Mouse (Mus musculus) layer of hippocampus, postnatal 25 days (tissue): ENCODE data around the gene Ptpn9. TPM values are rescaled to one million over a fixed set of nuclear protein-coding genes. Genes with fewer than 3 reads are reported as not detected.
A peak's percentile ranks its signal among the peaks of the same experiment; 100 is the strongest.
"Not testable (repeated sequence)": the region's sequence is repeated elsewhere in the genome, so short reads cannot be mapped to it uniquely, and the experiment has no call there.

Experiments used
- DNase-seq, 2 experiments: peaks; one replicate each; pipeline ENCODE4 v3.0.0; 2022; ENCODE audit warnings: mixed read lengths in 2 of 2, low spot score in 1 of 2; ENCODE audit errors: extremely low spot score in 1 of 2
- total RNA-seq, 2 experiments: library from RNA; stranded (reverse); gene quantifications; 2 replicates each; pipeline ENCODE4 v1.2.3; 2021

Ptpn9 gene
- 10 to 100 TPM; 29.2 to 30.9 TPM for total RNA-seq

DNA sequence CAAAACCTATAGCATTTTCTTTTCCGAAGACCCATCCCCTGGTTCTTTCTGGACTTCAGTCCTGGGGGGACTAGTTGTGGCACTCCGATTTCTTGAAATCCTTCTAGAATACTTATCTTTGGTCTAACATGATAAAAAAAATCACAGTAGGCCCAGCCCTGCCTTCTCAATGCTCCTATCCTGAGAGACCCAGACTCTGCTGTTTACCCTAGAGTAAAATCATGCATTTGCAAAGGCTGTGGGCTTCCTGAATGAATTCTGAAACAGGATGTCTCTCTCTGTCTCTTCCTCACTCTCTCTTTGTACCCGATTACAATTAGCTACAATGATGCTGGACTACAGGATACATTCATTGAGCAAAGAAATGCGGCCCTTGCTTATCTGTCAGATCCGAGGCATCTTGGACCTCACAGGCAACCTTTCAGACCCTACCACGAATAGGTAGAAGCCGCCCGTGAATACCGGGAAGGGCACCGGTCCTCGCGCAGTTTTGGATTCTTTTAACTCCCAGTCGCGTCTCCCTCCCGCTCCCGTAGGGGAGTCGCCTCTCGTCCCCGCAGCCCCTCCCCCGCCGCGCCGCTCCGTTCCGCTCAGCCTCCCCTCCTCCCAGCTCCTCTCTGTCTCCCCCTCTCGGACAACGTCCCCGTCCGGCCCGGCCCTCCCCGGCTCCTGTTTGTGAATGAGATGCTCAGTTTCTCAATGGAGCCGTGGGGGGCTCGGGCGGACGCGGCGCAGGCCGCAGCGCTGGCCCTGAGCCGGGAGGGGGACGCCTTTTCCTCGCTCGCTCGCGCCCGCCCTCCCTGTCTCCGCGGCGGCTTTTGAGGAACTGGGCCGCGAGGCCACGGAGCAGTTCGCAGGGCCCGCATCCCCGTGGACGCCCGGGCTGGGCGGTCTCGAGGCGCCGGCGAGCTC, at the start of gene Ptpn9:
Gene Ptpn9, plus strand, starts transcription at position 638 of the 912 bp plus-strand sequence.
- peak; percentile 83 to 87 for DNase-seq

DNA sequence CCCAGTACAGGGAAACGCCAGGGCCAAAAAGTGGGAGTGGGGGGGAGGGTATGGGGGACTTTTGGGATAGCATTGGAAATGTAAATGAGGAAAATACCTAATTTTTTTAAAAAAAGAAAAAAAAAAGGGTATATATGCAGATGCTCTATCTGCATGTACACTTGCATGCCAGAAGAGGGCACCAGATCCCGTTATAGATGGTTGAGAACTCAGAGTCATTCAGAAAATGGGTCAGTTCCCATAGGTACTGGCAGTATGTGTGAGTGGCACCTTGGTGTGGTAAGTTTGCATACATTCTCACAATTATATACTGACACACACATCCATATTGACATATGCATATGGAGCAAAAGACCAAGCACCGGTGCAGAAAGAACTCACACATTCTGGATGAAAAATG, 47.2 kb upstream of the Ptpn9 start:
- DNase-seq, result not testable (repeated sequence)

DNA sequence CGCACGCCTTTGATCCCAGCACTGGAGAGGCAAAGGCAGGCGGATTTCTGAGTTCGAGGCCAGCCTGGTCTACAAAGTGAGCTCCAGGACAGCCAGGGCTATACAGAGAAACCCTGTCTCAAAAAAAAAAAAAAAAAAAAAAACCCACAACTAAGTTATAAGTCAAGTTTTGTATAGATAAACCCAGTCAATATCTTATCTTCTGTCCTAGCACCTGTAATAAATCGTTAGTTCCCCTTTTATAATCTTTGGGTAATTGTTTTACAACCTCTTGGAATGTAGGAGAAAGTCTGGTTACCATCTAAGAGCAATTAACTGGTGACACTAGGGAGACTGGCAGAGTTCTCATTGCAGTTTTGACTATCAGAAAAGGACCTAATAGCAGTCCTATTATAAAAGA, 46.0 kb upstream of the Ptpn9 start:
- not testable (repeated sequence) for DNase-seq

DNA sequence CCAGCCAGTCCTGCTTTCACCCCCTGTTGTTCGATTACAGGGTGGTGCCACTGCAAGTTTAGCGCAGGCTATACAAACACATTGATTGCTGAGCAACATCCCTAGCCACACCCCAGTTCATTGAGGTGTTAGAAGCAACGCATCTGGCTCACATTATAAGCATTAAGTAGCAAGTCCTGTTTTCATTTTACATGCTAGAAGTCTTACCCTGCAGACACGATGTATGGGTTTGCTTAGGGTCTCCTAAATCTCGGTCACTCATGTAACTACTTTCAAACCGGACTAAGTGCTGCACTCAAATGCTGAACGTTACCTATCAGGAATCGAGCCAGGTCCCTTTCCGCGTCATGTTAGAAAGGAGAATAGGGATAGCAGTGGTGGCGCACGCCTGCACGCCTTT, 45.0 kb upstream of the Ptpn9 start:
- DNase-seq, result no peak

DNA sequence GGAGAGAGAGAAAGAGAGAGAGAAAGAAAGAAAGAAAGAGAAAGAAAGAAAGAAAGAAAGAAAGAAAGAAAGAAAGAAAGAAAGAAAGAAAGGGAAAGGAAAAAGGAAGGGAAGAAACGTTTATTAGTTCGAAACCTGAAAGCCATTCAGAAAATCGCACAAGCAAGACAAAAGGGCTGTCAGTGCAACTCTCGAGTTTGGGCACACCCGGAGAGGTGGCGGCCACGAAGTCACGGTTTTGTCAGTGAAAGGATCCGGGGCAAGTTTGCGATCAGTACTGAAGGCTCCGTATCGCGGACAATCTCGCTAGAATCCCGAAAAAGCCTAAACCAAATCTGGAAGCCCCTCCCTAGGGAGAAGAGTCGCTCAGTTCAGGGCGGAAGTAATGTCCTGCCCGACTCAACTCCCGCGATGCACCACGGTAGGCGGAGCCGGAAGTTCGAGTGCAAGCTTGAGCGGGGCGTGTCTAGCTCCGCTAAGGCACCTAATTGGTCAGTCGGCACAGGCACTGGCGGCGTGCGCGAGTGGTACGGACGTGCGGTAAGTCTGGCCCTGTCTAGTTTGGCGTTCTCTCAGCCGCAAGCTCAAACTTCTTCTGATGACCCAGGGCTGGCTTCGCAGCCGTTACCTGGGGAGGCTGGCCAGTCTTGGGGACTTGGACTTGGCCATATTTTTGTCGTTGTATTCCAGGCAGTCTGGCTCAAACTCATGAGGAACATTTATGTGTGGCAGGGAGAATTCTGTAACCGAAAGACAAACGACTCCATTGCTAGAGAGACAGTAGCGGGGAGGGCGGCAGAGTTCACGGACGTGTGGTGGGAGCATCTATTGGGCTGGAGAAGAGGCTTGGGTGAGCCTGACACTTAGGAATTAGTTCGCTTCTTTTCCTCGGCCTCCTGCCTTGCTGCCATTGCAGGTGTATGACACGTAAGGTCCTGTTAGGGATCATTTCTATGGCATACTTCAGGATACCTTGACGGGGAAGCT, 44.0 kb upstream of the Ptpn9 start, which contains the start of gene Snupn:
Gene Snupn, plus strand, starts transcription at position 465 of the 987 bp plus-strand sequence.
- peak; percentile 83 to 85 for DNase-seq

DNA sequence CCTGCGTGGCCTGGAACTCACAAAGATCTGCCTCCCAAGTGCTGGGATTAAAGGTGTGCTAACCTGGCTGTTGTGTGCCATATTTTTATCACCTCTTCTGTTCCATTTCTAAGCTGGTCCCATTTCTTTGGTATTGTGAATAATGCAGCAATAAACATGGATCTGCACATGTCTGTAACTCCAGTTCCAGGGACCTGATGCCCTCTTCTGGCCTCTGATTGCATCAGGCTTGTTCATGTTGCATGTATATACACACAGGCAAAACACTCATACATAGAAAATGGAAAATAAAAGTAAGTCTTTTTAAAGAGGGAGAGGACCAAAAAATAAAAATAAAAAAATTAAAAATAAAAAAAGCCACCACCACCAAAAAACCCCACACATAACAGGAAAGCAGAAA, 41.2 kb upstream of the Ptpn9 start:
- no peak for DNase-seq

DNA sequence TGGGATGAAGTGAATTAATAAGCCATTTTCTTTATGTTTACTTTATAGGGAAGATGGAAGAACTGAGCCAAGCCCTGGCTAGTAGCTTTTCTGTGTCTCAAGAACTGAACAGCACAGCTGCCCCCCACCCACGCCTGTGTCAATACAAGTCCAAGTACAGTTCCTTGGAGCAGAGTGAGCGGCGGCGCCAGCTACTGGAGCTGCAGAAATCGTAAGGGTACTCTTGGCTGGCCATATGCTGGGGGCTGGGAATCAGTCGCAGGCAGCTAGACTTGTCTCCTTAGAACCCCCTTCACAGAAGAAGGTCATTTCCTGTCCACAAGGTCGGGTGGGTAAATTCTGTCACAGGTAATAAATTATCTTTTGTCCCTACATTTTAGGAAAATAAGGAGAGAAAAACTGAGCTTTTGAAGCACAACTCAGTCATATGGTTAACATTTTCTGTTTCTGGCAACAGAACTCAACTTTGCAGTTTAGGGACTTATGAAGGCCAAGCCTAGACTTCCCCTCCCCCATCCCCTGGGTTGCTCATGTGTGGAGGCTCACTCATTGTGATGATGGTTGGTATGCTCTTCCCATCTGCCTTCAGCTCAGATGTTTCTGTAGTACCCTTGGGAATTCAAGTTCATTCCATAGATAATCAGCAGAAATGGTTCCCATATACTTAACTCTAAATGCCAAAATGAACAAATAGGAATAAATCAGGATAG, 37.6 kb upstream of the Ptpn9 start:
- DNase-seq, result no peak

DNA sequence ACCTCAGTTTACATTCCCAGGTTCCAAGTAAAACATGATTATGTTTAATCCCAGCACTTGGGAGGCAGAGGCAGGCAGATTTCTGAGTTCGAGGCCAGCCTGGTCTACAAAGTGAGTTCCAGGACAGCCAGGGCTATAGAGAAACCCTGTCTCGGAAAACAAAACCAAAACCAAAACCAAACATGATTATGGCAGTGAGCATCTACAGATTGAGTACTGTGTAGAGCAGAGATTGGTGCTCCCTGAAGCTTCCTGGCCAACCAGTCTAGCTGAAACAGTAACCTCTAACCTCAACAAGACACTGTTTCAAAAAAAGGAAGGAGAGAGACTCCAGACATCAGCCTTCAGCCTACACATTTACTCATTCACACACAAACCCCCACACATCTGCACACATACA, 36.0 kb upstream of the Ptpn9 start:
- DNase-seq, result no peak

DNA sequence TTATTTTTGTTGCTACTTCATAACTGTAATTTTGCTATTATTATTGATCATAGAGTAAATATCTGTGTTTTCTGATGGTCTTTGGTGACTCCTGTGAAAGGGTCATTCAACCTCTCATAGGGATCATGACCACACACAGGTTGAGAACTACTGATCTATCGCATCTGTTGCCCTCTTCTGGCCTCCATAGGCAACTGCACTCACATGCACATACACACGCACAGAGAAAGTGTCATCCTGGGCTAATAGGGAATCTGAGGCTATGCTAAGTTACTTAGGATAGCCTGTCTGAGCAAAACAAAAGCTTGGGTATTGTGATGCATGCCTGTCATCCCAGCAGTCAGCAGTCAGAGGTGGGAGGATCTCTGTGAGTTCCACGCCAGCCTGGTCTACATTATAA, 33.1 kb upstream of the Ptpn9 start:
- DNase-seq, result no peak

DNA sequence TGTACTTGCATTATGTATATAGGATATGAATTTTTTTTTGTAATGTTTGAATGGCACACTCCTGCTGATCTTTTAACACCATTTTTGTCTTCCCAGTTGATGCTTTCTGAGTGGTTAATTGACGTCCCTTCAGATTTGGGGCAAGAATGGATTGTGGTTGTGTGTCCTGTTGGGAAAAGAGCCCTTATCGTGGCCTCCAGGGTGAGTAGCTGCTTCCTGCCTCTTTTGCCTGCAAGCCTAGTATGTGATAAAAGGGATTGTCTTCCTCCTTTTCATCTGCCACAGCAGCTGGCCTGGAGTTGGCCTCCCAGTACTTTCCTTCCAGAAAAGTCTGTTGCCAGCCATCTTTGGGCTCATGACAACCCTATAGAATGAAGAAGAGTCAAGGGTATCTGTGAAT, 24.6 kb upstream of the Ptpn9 start:
- DNase-seq, result no peak

DNA sequence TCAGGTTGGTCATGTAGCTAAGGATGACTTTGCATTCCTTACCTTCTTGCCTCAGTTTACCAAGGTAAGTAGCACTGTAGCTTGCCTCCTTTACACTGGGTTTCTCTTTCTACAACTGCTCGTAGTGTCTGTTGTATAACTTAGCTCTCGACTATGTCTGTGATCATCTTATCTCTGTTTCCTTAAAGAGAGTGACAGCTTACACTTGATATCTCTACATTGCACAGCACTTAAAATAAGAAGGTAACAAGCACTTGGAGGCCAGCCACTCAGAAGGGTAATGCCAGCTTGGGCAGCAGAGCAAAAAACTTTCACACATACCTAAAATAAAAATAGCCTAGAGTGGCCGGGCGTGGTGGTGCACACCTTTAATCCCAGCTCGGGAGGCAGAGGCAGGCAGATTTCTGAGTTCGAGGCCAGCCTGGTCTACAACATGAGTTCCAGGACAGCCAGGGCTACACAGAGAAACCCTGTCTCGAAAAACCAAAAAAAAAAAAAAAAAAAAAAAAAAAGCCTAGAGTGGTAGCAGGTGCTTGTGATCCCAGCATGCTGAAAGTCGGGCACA, 20.7 kb upstream of the Ptpn9 start:
- DNase-seq, result no peak

DNA sequence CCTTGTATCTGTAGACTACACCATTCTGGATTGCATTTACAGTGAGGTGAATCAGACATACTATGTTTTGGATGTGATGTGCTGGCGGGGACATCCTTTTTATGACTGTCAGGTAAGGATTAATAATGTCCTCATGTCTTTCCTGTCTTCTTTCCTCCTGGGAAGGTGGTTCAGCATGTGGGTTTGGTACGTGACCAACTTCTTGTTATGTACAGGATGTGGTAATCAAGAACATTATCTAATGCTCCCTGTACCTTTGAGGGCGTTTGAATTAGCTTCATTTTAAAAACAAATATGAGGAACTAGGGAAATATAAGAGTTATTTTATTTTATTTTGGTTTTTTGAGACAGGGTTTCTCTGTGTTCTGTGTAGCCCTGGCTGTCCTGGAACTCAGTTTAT, 19.5 kb upstream of the Ptpn9 start:
- DNase-seq, result no peak

DNA sequence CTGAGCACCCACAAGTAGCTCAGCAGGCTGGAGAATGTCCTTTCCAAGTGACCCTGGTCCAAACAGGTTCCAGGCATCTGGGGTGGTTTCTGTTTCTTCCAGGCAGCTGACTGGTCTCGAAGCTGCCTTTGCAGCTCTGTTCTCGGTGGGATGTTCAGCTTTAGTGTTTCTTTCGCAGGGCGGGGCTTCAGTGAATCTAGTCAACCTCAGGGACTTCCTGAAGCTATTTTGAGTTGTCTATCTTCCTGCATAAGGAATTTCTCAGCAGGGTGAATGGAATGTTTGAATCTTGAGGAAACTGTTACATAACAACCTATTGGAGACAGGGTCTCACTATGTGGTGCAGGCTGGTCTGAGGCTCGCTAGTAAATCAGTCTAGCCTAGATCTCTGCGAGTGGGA, 14.5 kb upstream of the Ptpn9 start:
- no peak for DNase-seq

DNA sequence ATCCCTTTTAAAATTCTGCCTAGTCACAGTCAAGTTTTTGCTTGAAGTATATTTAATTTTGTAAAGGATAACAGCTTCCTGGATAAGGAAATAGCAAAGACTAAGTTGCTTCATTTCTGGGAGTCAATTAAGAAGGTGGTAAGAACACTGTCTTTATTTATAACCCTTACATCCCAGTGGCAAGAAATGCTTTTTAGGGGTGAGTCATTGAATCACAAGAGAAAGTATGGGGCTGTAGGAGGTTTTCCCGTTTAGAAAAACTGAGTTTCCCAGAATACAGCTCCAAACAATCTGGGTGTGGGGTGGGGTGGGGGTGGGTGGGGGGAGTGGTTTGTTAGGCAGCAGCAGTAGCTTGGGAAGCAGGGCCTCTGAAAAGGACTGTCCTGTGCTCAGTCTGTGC, 13.2 kb upstream of the Ptpn9 start:
- DNase-seq, result no peak

DNA sequence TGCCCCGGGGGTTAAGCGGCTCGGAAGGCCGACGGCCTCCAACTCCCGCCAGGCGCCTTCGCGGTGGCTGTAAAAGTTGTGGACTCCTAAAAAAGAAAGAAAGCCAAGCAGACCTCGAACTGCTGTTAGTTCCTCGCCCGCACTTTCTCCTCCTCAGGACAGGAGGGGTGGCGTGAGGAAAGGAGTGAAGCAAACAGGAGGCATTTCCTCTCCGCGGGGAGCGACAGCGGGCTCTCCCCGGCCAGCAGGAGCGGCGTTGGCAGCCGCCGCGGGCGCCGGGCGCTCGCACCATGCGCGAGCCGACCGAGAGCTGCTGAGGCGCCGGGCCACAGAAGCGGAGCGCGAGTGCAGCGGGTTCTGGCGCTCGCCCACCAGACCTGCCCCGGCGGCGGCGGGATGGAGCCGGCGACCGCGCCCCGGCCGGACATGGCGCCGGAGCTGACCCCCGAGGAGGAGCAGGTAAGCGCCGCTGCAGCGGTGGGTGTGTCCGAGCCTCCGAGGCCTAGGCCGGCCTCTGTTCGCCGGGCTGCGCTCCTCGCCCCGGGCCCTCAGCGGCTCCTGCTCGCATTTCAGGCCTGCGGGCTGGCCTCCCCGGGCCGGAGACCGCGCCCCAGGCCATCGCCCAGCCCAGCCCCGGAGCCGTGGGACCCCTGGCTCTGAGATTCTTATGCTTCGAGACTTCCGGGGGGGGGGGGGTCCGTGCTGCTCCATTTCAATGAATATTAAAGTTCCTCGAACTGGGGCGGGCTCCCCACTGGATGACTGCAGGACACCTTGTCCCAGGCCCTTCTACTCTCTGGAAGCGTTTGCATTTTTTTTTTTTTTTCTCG, 690 bp downstream of the Ptpn9 start:
- DNase-seq, result peak in 1 of 2 experiments; percentile 40

DNA sequence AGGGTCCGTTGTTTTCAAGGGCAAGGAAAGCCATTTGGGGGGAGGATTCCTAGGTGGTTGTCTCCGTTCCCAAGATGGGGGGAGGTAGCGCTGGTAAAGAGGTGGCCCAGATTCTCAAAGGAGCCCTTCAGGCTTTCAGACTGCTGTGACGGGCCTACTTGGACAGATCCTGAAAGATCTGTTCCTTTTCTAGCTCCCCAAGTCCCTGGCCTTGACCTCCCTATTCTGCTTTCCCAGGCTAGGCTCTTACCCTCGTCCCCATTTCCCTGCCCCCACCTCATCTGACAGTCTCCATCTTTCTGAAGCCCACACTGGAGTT, 1.3 kb downstream of the Ptpn9 start:
- DNase-seq, result peak; percentile 20 to 23

DNA sequence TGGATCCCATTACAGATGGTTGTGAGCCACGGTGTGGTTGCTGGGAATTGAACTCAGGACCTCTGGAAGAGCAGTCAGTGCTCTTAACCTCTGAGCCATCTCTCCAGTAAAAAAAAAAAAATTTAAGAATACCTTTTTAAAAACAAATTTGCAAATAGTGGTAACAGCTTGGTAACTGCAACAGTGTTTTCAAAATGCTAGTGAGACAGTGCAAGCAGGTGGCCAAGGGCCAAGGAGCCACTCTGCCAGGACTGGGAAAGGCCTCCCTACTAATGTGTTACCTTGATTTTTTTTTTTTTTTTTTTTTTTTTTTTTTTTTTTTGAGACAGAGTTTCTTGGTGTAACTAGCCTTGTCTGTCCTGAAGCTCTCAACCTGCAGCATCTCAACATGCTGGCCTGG, 2.5 kb downstream of the Ptpn9 start:
- DNase-seq, result not testable (repeated sequence)

DNA sequence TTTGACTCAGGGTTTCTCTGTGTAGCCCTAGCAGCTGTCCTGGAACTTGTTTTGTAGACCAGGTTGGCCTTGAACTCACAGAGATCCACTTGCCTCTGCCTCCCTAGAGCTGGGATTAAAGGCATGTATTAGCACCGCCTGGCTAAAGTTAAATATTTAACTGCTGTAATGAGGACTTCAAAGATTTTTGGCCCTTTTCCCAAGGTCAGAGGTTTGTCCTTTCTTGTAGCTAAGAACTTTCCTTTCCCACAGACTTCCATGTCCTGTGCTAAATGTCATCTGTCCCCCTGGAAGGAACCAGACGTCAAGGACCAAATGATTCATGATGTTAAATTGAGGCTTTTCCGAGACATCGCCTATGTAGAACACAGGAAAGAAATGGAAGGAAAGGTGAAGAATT, 8.3 kb downstream of the Ptpn9 start:
- DNase-seq, result no peak

DNA sequence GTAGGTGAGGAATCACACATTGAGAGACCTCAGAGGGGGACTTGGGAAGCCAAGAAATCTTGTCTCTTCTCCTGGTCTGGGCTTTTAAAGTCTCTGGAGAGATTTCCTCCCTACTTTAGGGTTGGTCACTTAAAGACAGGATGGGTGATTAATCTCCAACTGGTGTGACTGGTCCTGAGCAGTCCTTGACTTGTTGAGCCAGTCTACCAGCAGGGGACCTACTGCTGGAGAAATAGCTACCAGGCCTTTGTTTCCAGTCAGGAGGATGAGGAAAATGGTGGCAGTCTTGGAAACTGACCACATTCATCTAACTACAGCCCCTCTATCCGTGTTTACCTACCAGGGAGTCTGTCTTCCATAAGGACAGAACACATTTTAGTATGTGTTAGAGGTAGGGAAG, 17.7 kb downstream of the Ptpn9 start:
- DNase-seq, result no peak
